Mouse (Mus musculus) gastrocnemius, postnatal 4 days (tissue): ENCODE data around the gene Sumf1. TPM values are rescaled to one million over a fixed set of nuclear protein-coding genes. Genes with fewer than 3 reads are reported as not detected.

Experiments
- DNase-seq, 2 experiments: peaks; one replicate each; pipeline ENCODE4 v3.0.0; 2021 to 2022; ENCODE audit warnings: low spot score in 2 of 2, mixed read lengths in 2 of 2
- total RNA-seq, 2 experiments: library from RNA; stranded (reverse); gene quantifications; 2 replicates each; pipeline ENCODE4 v1.2.3; 2021

The Sumf1 gene
- total RNA-seq, 2 experiments from 2014 or later, result 16.8 to 19.4 TPM

- DNase-seq, result no peak
These were observed 26.8 kb upstream of the Sumf1 start for GRCm38 (mm10) chr6:108211896-108212880.

- no peak for DNase-seq
These were observed 21.7 kb upstream of the Sumf1 start for GRCm38 (mm10) chr6:108206914-108207566.

- no peak for DNase-seq
These were observed 20.8 kb upstream of the Sumf1 start for GRCm38 (mm10) chr6:108206145-108206544.

DNA sequence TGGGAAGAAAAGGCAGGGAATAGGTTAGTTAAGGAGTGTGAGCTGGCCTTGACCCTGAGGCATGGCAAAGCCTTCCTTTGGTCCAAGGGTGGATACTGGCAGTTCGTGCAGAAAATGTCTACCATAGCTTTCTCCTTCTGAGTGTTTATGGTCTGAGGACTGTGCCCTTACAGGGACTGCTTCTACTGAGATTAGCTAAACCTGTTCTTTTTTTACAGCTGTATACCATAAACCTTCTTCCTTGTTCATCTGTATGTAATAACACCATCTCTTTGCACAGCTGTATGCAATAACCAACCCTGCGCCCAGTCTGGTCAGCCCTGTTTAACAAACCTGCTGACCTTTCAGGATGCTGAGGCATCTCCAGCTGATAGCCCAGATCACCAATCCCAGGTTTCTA, 18.9 kb upstream of the Sumf1 start:
- no peak for DNase-seq

GRCm38 (mm10) chr6:108198286-108198685, 12.9 kb upstream of the Sumf1 start:
- no peak for DNase-seq

DNA sequence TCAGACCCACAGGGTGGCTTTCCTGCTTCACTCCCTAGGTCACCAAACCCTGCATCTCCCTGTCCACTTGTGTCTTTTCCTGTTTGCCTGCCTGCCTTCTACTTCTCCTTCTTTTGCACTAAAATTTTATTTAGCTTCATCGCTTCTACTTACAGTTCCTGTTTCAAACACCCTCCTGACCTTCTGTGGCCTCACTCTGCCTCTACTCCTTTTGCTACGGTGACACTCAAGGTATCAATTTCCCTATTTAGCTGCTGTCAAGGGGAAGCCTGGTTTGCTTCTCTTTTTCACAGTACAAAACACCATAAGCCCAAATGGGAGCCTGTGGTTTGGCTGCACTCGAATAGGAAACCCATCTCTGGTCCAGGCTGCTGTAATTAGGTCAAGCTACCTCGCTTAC, 11.7 kb upstream of the Sumf1 start:
- no peak for DNase-seq

- DNase-seq, result no peak
These were observed 11.3 kb upstream of the Sumf1 start for GRCm38 (mm10) chr6:108196665-108197064.

DNA sequence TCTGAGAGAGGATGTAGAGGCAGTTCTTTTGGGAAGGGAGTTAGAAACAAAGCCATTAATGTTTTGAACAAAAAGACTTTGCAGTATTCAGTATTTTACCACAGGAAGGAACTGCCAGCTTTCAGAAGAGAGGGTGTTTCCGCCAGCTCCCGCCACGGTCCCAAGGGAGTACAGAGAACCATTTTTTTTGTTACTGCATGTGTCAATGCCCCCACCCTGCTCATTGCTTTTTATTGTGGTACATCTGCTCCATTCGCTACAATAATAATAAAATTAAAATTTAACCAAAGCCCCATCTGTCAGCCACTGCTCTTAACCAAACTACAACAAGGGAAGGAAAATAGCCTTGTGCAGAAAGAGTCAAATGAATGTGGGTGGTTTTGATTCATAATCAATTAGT, 7.2 kb upstream of the Sumf1 start:
- no peak for DNase-seq

DNA sequence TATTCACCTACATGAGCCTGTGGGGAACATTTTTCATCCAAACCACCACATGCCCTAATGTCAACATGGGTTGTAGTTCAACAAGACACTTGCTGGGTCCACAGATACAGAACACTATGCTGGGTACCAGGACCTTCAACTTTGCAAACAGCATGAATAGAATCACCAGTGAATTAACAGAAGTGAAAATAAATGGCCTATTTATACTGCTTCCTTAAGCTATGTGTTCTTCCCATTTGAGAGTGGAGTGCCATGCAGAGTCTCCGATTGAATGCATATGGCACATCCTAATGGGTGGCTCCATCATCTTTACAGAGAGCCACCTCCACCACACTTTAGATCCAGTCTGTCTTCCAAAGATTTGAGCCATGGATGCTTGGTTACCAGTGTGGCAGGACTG, 5.3 kb upstream of the Sumf1 start:
- DNase-seq, result no peak

GRCm38 (mm10) chr6:108185685-108186009, 265 bp upstream of the Sumf1 start:
- DNase-seq, result no peak

DNA sequence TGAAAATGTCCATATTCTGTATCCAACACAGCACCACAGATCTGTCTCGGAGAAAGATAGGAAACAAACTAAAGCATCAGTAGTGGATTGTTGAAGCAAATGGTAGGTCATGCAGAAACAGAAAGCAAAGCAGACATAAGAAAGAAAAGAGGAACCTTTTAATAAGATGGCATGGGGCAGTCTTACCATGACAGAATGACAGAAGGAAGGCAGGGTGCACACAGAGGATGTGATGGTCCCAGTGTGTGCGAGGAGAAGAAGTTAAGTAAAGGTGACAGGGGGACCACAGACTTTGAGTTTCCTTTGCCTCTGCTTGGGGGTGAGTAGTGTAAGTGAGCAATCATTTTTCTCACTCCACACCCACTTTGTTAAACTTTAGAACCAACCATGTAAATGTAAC, 6.3 kb downstream of the Sumf1 start:
- DNase-seq, result no peak

DNA sequence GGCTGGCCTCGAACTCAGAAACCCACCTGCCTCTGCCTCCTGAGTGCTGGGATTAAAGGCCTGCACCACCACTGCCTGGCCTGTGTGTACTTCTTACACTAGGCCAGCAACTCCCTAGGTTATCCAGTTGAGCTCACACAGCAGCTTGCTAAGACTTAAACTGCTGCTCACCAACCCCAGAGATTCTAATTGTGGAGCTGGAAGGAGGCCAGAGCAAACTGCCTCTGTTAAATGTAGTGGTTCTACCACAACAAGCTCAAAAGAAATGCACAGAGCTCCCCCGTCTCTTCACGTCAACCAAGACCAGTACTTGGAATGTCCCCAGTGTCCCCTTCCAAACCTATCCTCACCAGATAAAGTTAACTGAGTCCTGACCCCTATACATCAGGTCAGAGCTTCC, 11.2 kb downstream of the Sumf1 start:
- DNase-seq, result no peak

- no peak for DNase-seq
These were observed 13.2 kb downstream of the Sumf1 start for GRCm38 (mm10) chr6:108172219-108172618.

- DNase-seq, result no peak
These were observed 15.9 kb downstream of the Sumf1 start for GRCm38 (mm10) chr6:108169466-108169865.

GRCm38 (mm10) chr6:108168723-108169122, 16.7 kb downstream of the Sumf1 start:
- no peak for DNase-seq

GRCm38 (mm10) chr6:108167946-108168680, 17.3 kb downstream of the Sumf1 start:
- DNase-seq, result no peak

DNA sequence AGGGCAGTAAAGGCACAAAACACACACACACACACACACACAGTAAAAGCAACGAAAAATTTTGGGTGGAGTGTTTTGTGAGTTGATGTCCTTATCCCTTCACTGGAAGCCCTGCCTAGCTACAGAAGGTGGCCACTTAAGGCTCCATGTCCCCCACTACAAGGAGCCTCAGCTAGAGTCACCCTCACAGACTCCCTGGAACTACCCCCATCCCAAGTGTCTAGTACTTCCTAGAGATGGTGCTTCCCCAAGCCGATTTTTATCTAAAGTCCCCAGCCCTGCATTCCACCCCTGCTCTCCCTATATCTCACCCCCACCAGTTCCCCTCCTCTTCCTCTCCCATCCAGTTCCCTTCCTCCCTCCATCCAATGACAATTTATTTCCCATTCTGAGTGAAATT, 19.8 kb downstream of the Sumf1 start:
- no peak for DNase-seq

DNA sequence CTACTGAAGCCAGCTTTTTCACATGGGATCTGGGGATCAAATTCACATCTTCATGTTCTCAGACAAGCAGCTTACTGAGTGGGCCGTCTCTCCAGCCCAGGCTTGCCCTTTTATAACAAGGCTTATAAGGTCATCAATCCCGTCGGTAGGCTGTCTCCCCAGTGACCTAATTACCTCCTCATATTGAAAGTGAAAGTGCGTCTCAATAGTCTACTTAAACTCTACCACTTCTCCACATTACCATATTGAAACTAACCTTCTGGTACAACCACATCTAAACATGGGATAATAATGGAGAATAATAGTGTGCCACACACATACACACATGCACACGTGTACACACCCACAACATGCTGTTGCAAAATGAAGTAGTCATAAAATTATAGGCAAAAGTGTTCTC, 20.4 kb downstream of the Sumf1 start:
- no peak for DNase-seq

DNA sequence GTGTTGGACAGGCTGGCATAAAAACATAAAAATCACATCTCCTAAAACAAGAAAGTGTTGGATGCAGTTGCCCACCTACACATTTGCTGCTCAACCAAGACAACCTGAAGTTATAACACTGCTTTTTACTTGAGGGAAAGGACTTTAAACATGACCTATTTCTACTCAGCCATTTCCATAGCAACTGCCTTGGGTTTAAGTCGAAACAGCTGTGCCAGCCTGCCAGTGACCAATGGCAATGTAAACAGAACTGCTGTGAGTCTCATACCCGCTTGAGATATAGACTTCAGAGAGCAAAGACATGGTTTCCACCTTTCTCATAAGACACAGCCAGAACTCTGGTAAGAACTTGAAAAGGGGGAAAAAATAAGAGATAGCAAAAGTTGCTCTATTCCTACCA, 24.8 kb downstream of the Sumf1 start:
- DNase-seq, result no peak

GRCm38 (mm10) chr6:108156881-108157280, 28.5 kb downstream of the Sumf1 start:
- DNase-seq, result no peak

- no peak for DNase-seq
These were observed 31.1 kb downstream of the Sumf1 start for GRCm38 (mm10) chr6:108154243-108154642.
